Mouse (Mus musculus): Measurements from ENCODE around the gene Ubald1. TPM values are rescaled to one million over a fixed set of nuclear protein-coding genes. Genes with fewer than 3 reads are reported as not detected.

Ubald1 gene
- total and polyA plus RNA-seq, 2 experiments from 2014 or later = 37.6 to 66.6 TPM

- Histone ChIP-seq H3K4me3 (ENCODE audit: low read length) (peak overlapping the region; percentile 81), H3K27me3 (ENCODE audit: insufficient read depth, low read length) (no peaks in the 10 kb centered on the region), H3K9me3 (ENCODE audit: low read length) (no peaks in the 10 kb centered on the region), H3K9ac (replicated peaks; ENCODE audit: low read length) (peak overlapping the region; percentile 89), H3K36me3 (ENCODE audit: insufficient read depth, low read length) (peaks cover under 1% of the 10 kb centered on the region; the same call in 1 of the 2 replicates), H3K4me1 (ENCODE audit: insufficient read depth, low read length) (peaks cover 15% of the 10 kb centered on the region), H3K4me2 (ENCODE audit: low read depth, low read length) (peak overlapping the region; percentile 63), H3K27ac (peak overlapping the region; percentile 98)
- peak; percentile 44 for TF ChIP-seq CTCF (IDR thresholded peaks at IDR 0.05; ENCODE audit: low read depth)
- DNase-seq (ENCODE audit: low spot score) (peak; percentile 93), ATAC-seq (peak; percentile 69)
- under 1% methylated on average over 40 of the region's 40 CpGs for whole genome bisulfite sequencing
Measured at GRCm38 (mm10) chr16:4879708-4880124, 399 bp downstream of the Ubald1 start.

- peak; percentile 33 for ATAC-seq
- H3K4me1 ChIP-seq (ENCODE audit: insufficient read depth, low read length) = peaks cover 15% of the 10 kb centered on the region
- no peaks in the 10 kb centered on the region for H3K27me3 ChIP-seq (ENCODE audit: insufficient read depth, low read length)
- H3K36me3 ChIP-seq (ENCODE audit: insufficient read depth, low read length) = peaks cover 3% of the 10 kb centered on the region; the same call in 1 of the 2 replicates
- under 1% methylated on average over 48 of the region's 54 CpGs for WGBS
- H3K4me2 ChIP-seq (ENCODE audit: low read depth, low read length) = peak overlapping the region; percentile 63
- peak overlapping the region; percentile 89 for H3K9ac ChIP-seq (replicated peaks; ENCODE audit: low read length)
- no peak for TF ChIP-seq CTCF (IDR thresholded peaks at IDR 0.05; ENCODE audit: low read depth)
- no peaks in the 10 kb centered on the region for H3K9me3 ChIP-seq (ENCODE audit: low read length)
- peak; percentile 71 for DNase-seq (ENCODE audit: low spot score)
- peak overlapping the region; percentile 98 for H3K27ac ChIP-seq
- peak overlapping the region; percentile 81 for H3K4me3 ChIP-seq (ENCODE audit: low read length)
Measured at GRCm38 (mm10) chr16:4879101-4879707, 911 bp downstream of the Ubald1 start.

GRCm38 (mm10) chr16:4878192-4878885 lies 1.8 kb downstream of the Ubald1 start:
- peak overlapping the region; percentile 89 for H3K9ac ChIP-seq (replicated peaks; ENCODE audit: low read length)
- WGBS = 33% methylated on average over 5 of the region's 5 CpGs
- H3K36me3 ChIP-seq (ENCODE audit: insufficient read depth, low read length) = peaks cover 3% of the 10 kb centered on the region; the same call in 1 of the 2 replicates

DNA sequence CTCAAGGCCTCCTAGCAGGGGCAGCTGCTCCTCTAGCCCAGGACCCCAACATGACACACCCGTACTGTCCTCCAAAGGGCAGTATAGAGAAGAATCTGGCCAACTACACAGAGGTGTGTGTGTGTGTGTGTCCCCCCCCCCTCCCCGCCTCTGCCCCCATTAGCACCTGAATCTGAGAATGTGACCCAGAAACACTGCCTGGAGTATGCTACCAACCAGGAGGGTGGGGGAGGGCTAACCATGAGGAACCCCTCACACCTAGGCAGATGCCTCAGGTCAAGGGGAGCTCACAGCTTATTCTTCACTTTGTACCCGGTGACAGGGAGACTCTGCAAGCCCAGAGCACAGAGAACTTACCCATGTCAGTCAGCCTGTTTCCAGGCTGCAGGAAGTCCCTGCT lies 2.4 kb downstream of the Ubald1 start:
- Histone ChIP-seq H3K4me3 (ENCODE audit: low read length) (no peak overlapping the region), H3K4me1 (ENCODE audit: insufficient read depth, low read length) (peaks cover 15% of the 10 kb centered on the region), H3K9me3 (ENCODE audit: low read length) (no peaks in the 10 kb centered on the region), H3K36me3 (ENCODE audit: insufficient read depth, low read length) (peaks cover 3% of the 10 kb centered on the region; the same call in 1 of the 2 replicates), H3K4me2 (ENCODE audit: low read depth, low read length) (peak overlapping the region; percentile 63), H3K27ac (peak overlapping the region; percentile 98; the same call in 1 of the 2 replicates), H3K9ac (replicated peaks; ENCODE audit: low read length) (0 out of 2 replicates have a peak overlapping the region, but pooled peaks have one; percentile 89), H3K27me3 (ENCODE audit: insufficient read depth, low read length) (no peaks in the 10 kb centered on the region)
- 57% methylated on average over 3 of the region's 3 CpGs for WGBS
- DNase-seq (ENCODE audit: low spot score) = no peak
- ATAC-seq = no peak
- no peak for TF ChIP-seq CTCF (IDR thresholded peaks at IDR 0.05; ENCODE audit: low read depth)

More at GRCm38 (mm10) chr16:4878192-4878885, 1.8 kb downstream of the Ubald1 start:
- Histone ChIP-seq H3K9me3 (ENCODE audit: low read length) (no peaks in the 10 kb centered on the region), H3K27me3 (ENCODE audit: insufficient read depth, low read length) (no peaks in the 10 kb centered on the region), H3K4me1 (ENCODE audit: insufficient read depth, low read length) (peaks cover 15% of the 10 kb centered on the region), H3K4me2 (ENCODE audit: low read depth, low read length) (peak overlapping the region; percentile 63), H3K4me3 (ENCODE audit: low read length) (peak overlapping the region; percentile 81), H3K27ac (peak overlapping the region; percentile 98)
- DNase-seq (ENCODE audit: low spot score) = no peak
- ATAC-seq = no peak
- TF ChIP-seq CTCF (IDR thresholded peaks at IDR 0.05; ENCODE audit: low read depth) = no peak

- no peak overlapping the region for H3K4me2 ChIP-seq (ENCODE audit: low read depth, low read length)
- 88% methylated on average over 4 of the region's 4 CpGs for WGBS
- H3K9ac ChIP-seq (replicated peaks; ENCODE audit: low read length) = 0 out of 2 replicates have a peak overlapping the region, but pooled peaks have one; percentile 89
- H3K4me3 ChIP-seq (ENCODE audit: low read length) = no peak overlapping the region
- ATAC-seq (no peak), DNase-seq (ENCODE audit: low spot score) (no peak)
- H3K4me1 ChIP-seq (ENCODE audit: insufficient read depth, low read length) = peaks cover 15% of the 10 kb centered on the region
- H3K27ac ChIP-seq = no peak overlapping the region
- no peak for TF ChIP-seq CTCF (IDR thresholded peaks at IDR 0.05; ENCODE audit: low read depth)
- H3K36me3 ChIP-seq (ENCODE audit: insufficient read depth, low read length) = peaks cover 3% of the 10 kb centered on the region; the same call in 1 of the 2 replicates
- no peaks in the 10 kb centered on the region for H3K9me3 ChIP-seq (ENCODE audit: low read length)
- H3K27me3 ChIP-seq (ENCODE audit: insufficient read depth, low read length) = no peaks in the 10 kb centered on the region
Measured at GRCm38 (mm10) chr16:4877195-4877594, 2.9 kb downstream of the Ubald1 start.

GRCm38 (mm10) chr16:4876033-4876680 lies 4.0 kb downstream of the Ubald1 start:
- Histone ChIP-seq H3K27ac (no peak overlapping the region), H3K27me3 (ENCODE audit: insufficient read depth, low read length) (no peaks in the 10 kb centered on the region), H3K9me3 (ENCODE audit: low read length) (no peaks in the 10 kb centered on the region), H3K4me3 (ENCODE audit: low read length) (no peak overlapping the region), H3K9ac (replicated peaks; ENCODE audit: low read length) (no peak overlapping the region), H3K4me1 (ENCODE audit: insufficient read depth, low read length) (peaks cover 15% of the 10 kb centered on the region), H3K36me3 (ENCODE audit: insufficient read depth, low read length) (peaks cover 3% of the 10 kb centered on the region; the same call in 1 of the 2 replicates), H3K4me2 (ENCODE audit: low read depth, low read length) (no peak overlapping the region)
- DNase-seq (ENCODE audit: low spot score) (peak; percentile 82), ATAC-seq (no peak)
- 67% methylated on average over 8 of the region's 8 CpGs for WGBS
- no peak for TF ChIP-seq CTCF (IDR thresholded peaks at IDR 0.05; ENCODE audit: low read depth)
